Mouse (Mus musculus) testis, adult 2 months (tissue): ENCODE results near the gene Zdhhc8. TPM values are rescaled to one million over a fixed set of nuclear protein-coding genes. Genes with fewer than 3 reads are reported as not detected.

Source experiments
- H3K27ac ChIP-seq: fragments of 200-500 bp; 2 replicates; pipeline ENCODE4 v1.5.1; 2012; ENCODE audit warnings: low read depth, low read length; ENCODE audit not compliant: control insufficient read depth, insufficient read depth
- H3K27me3 ChIP-seq: fragments of 200-500 bp; 2 replicates; pipeline ENCODE4 v1.6.1; 2012; ENCODE audit warnings: mild to moderate bottlenecking, low read length, moderate library complexity; ENCODE audit not compliant: control insufficient read depth, insufficient read depth
- H3K36me3 ChIP-seq: fragments of 200-500 bp; 2 replicates; pipeline ENCODE4 v1.6.1; 2012; ENCODE audit warnings: mild to moderate bottlenecking, low read length; ENCODE audit not compliant: control insufficient read depth, insufficient read depth
- H3K4me1 ChIP-seq: fragments of 200-500 bp; 2 replicates; pipeline ENCODE4 v1.6.1; 2012; ENCODE audit warnings: low read length; ENCODE audit not compliant: control insufficient read depth, insufficient read depth
- H3K4me3 ChIP-seq: fragments of 200-500 bp; 2 replicates; pipeline ENCODE4 v1.5.1; 2012; ENCODE audit warnings: low read depth, mild to moderate bottlenecking, low read length, moderate library complexity, mixed read lengths; ENCODE audit not compliant: control insufficient read depth
- CTCF ChIP-seq: fragments of 200-500 bp; IDR thresholded peaks from 2 replicates; pipeline ENCODE4 v1.5.1; 2012; ENCODE audit warnings: low read depth, mild to moderate bottlenecking, inconsistent platforms, low read length, moderate library complexity; ENCODE audit not compliant: control insufficient read depth, insufficient read depth, insufficient replicate concordance
- POLR2A ChIP-seq: fragments of 200-500 bp; IDR thresholded peaks from 2 replicates; pipeline ENCODE4 v1.6.1; 2012; ENCODE audit warnings: low read depth, mild to moderate bottlenecking, inconsistent platforms, low read length, moderate library complexity; ENCODE audit not compliant: control insufficient read depth
- polyA plus RNA-seq: library from polyadenylated mRNA; depleted of rRNA; stranded (reverse); fragments of >200 nt; gene quantifications from 2 replicates; pipeline ENCODE4 v1.2.3, GENCODE M21; 2012; rRNA removed

The Zdhhc8 gene
- polyA plus RNA-seq: 4.3 and 5.5 TPM in 2 replicates

GRCm38 (mm10) chr16:18234671-18235388, at the start of gene Zdhhc8:
Gene Zdhhc8 (minus strand): TSS chr16:18235136.
- TF ChIP-seq CTCF (no peak), POLR2A (no peak)
- no peaks in the 10 kb centered on the region for H3K27me3 ChIP-seq
- H3K27ac ChIP-seq: peak within 1 kb of the TSS; percentile 75

GRCm38 (mm10) chr16:18275166-18275565, 40.2 kb upstream of the Zdhhc8 start:
- Histone ChIP-seq H3K27me3 (no peaks in the 10 kb centered on the region), H3K27ac (no peak overlapping the region), H3K4me1 (no peaks in the 10 kb centered on the region), H3K36me3 (peaks cover 7% of the 10 kb centered on the region), H3K4me3 (no peak overlapping the region)
- TF ChIP-seq POLR2A (no peak), CTCF (no peak)

More at GRCm38 (mm10) chr16:18234671-18235388, at the start of gene Zdhhc8:
- H3K4me3 ChIP-seq: peak within 1 kb of the TSS; percentile 85
- H3K36me3 ChIP-seq: no peaks in the 10 kb centered on the region
- peaks cover 20% of the 10 kb centered on the region for H3K4me1 ChIP-seq

- H3K4me3 ChIP-seq: no peak overlapping the region
- H3K27ac ChIP-seq: no peak overlapping the region
- TF ChIP-seq POLR2A: no peak
- TF ChIP-seq CTCF: no peak
- peaks cover 2% of the 10 kb centered on the region; the same call in 1 of the 2 replicates for H3K36me3 ChIP-seq
- H3K4me1 ChIP-seq: no peaks in the 10 kb centered on the region
- H3K27me3 ChIP-seq: no peaks in the 10 kb centered on the region
Observed at GRCm38 (mm10) chr16:18268182-18268581, 33.2 kb upstream of the Zdhhc8 start.

GRCm38 (mm10) chr16:18265024-18265423, 30.1 kb upstream of the Zdhhc8 start:
- H3K4me3 ChIP-seq: no peak overlapping the region
- H3K36me3 ChIP-seq: peaks cover 2% of the 10 kb centered on the region; the same call in 1 of the 2 replicates
- no peak overlapping the region for H3K27ac ChIP-seq
- no peaks in the 10 kb centered on the region for H3K4me1 ChIP-seq
- no peak for TF ChIP-seq CTCF
- TF ChIP-seq POLR2A: no peak
- no peaks in the 10 kb centered on the region for H3K27me3 ChIP-seq

GRCm38 (mm10) chr16:18258221-18258620, 23.3 kb upstream of the Zdhhc8 start, which contains the start of gene Gm49776:
Gene Gm49776 (minus strand): TSS chr16:18258321.
- Histone ChIP-seq H3K27ac (no peak within 1 kb of the TSS), H3K4me1 (no peaks in the 10 kb centered on the region), H3K27me3 (no peaks in the 10 kb centered on the region), H3K36me3 (no peaks in the 10 kb centered on the region; the same call in 1 of the 2 replicates), H3K4me3 (no peak within 1 kb of the TSS)
- TF ChIP-seq CTCF (no peak), POLR2A (no peak)

GRCm38 (mm10) chr16:18253866-18254265, 18.9 kb upstream of the Zdhhc8 start:
- H3K36me3 ChIP-seq: no peaks in the 10 kb centered on the region; the same call in 1 of the 2 replicates
- H3K4me3 ChIP-seq: no peak overlapping the region
- no peak overlapping the region for H3K27ac ChIP-seq
- TF ChIP-seq POLR2A (no peak), CTCF (no peak)
- H3K4me1 ChIP-seq: peaks cover 7% of the 10 kb centered on the region
- H3K27me3 ChIP-seq: no peaks in the 10 kb centered on the region

- Histone ChIP-seq H3K27me3 (no peaks in the 10 kb centered on the region), H3K4me1 (peaks cover 7% of the 10 kb centered on the region), H3K27ac (no peak overlapping the region), H3K36me3 (no peaks in the 10 kb centered on the region; the same call in 1 of the 2 replicates), H3K4me3 (no peak overlapping the region)
- no peak for TF ChIP-seq CTCF
- TF ChIP-seq POLR2A: no peak
Observed at GRCm38 (mm10) chr16:18252736-18253135, 17.8 kb upstream of the Zdhhc8 start.
